Mouse (Mus musculus) stomach, embryonic 16.5 days (tissue): Measurements from ENCODE around the gene 9330182L06Rik. TPM values are rescaled to one million over a fixed set of nuclear protein-coding genes. Genes with fewer than 3 reads are reported as not detected.
A peak's percentile ranks its signal among the peaks of the same experiment; 100 is the strongest.

Source experiments
- microRNA counts: library from miRNA; unstranded; fragments of <30 nt; microRNA quantifications from one replicate; lab custom pipeline; 2016
- microRNA-seq: library from miRNA; unstranded; fragments of <30 nt; microRNA quantifications from one replicate; pipeline ENCODE4, GENCODE M21; 2016
- polyA plus RNA-seq: library from polyadenylated mRNA; unstranded; fragments of >200 nt; fragmentation: Nextera tagmentation; extraction: Ambion mirVana; gene quantifications from 2 replicates; pipeline ENCODE4 v1.2.1, GENCODE M21; 2015

9330182L06Rik gene
- polyA plus RNA-seq, 1 experiment from 2014 or later = 4.8 TPM

MicroRNA genes within 50 kb of the gene (microRNA counts, 519-probe panel; counts per million panel counts)
- microRNA mmu-miR-879 (lab: Ali Mortazavi, UCI) = 1,244 counts per million, percentile 9 among the panel's probes with 10 or more counts

Small RNA genes within 50 kb of the gene (microRNA-seq; reads per million reads assigned to microRNA genes)
- 6.0 reads per million, percentile 27 among the genes with 10 or more reads in this experiment for gene Mir879

Other genes with a start within 250 kb of the 9330182L06Rik start
- gene Tmem243, start 165.4 kb upstream of the 9330182L06Rik start, polyA plus RNA-seq = 6.9 and 7.9 TPM in 2 replicates
- 38.0 and 41.7 TPM in 2 replicates for gene Dmtf1, start 104.3 kb upstream of the 9330182L06Rik start, polyA plus RNA-seq